In genomic region chr15:85208332-85208731, GRCm38 (mm10) we compare ENCODE assay signal across 9 mouse cellular contexts. TPM values are rescaled to one million over a fixed set of nuclear protein-coding genes. Genes with fewer than 3 reads are reported as not detected.
A peak's percentile ranks its signal among the peaks of the same experiment; 100 is the strongest.
DNase-seq lines count a peak whose midpoint lies in the region; ATAC-seq lines count a peak whose summit lies in the region.
"Had no signal": no experiment of that assay in that cellular context is flagged by ENCODE, and none has a peak within 500 bp of the region (broad histone marks: within the 10 kb centered on the region; RNA-seq: fewer than 3 reads in every experiment).

No protein-coding gene starts in this region.

- peak overlapping the region; percentile 74 for H3K4me3 ChIP-seq in kidney, embryonic 15.5 days (replicated peaks)
- peak overlapping the region; percentile 77 for H3K4me3 ChIP-seq in hindbrain, embryonic 10.5 days
- no peak overlapping the region; the same call in 1 of the 2 replicates for H3K4me3 ChIP-seq in midbrain, embryonic 15.5 days

- H3K27me3 ChIP-seq in kidney, embryonic 15.5 days: no peaks in the 10 kb centered on the region
- H3K27me3 ChIP-seq in hindbrain, embryonic 10.5 days (ENCODE audit: insufficient read depth, poor library complexity, severe bottlenecking): peaks cover 20% of the 10 kb centered on the region
- no peaks in the 10 kb centered on the region for H3K27me3 ChIP-seq in midbrain, embryonic 15.5 days (replicated peaks)
- H3K27me3 ChIP-seq: Patski had no signal

- peaks cover 8% of the 10 kb centered on the region; the same call in 1 of the 2 replicates for H3K9me3 ChIP-seq in kidney, embryonic 15.5 days (replicated peaks)
- H3K9me3 ChIP-seq in hindbrain, embryonic 10.5 days: peaks cover 27% of the 10 kb centered on the region
- no peaks in the 10 kb centered on the region for H3K9me3 ChIP-seq in midbrain, embryonic 15.5 days

- peak overlapping the region; percentile 94 for H3K4me2 ChIP-seq in kidney, embryonic 15.5 days
- peak overlapping the region; percentile 95 for H3K4me2 ChIP-seq in midbrain, embryonic 15.5 days

- H3K27ac ChIP-seq in kidney, embryonic 15.5 days: peak overlapping the region; percentile 89
- H3K27ac ChIP-seq in hindbrain, embryonic 10.5 days: peak overlapping the region; percentile 98
- peak overlapping the region; percentile 43 for H3K27ac ChIP-seq in midbrain, embryonic 15.5 days

- peak overlapping the region; percentile 84; the same call in 1 of the 2 replicates for H3K9ac ChIP-seq in kidney, embryonic 15.5 days
- no peak overlapping the region for H3K9ac ChIP-seq in midbrain, embryonic 15.5 days

- peaks cover 59% of the 10 kb centered on the region for H3K4me1 ChIP-seq in kidney, embryonic 15.5 days
- H3K4me1 ChIP-seq in hindbrain, embryonic 10.5 days (replicated peaks): peaks cover 50% of the 10 kb centered on the region
- peaks cover 30% of the 10 kb centered on the region for H3K4me1 ChIP-seq in midbrain, embryonic 15.5 days

- WGBS in kidney, embryonic 15.5 days: 16% methylated on average over 10 of the region's 10 CpGs
- 20% methylated on average over 10 of the region's 10 CpGs for WGBS in hindbrain, embryonic 10.5 days
- WGBS in midbrain, embryonic 15.5 days: 10% methylated on average over 10 of the region's 10 CpGs

- DNase-seq in kidney, adult 18-20 months: no peak
- peak; percentile 51 for DNase-seq in embryo, embryonic 10.5 days (ENCODE audit: low spot score)
- peak; percentile 30 for DNase-seq in hindbrain, embryonic 10.5 days (ENCODE audit: low spot score)
- DNase-seq in urinary bladder, postnatal 36 days (ENCODE audit: low spot score in 2 of 2): no peak
- no peak for DNase-seq in ovary, postnatal 14 days (ENCODE audit: low spot score)

- no peak for ATAC-seq in kidney, embryonic 15.5 days (replicated peaks; ENCODE audit: low FRiP score)
- ATAC-seq in midbrain, embryonic 15.5 days (replicated peaks): no peak
- no peak for ATAC-seq in erythroid progenitor cell, adult 5-6 weeks (replicated peaks; ENCODE audit: low FRiP score, poor library complexity, severe bottlenecking)
- ATAC-seq: Patski had no signal

- peaks cover 36% of the 10 kb centered on the region for H3K36me3 ChIP-seq in kidney, embryonic 15.5 days
- peaks cover 45% of the 10 kb centered on the region for H3K36me3 ChIP-seq in hindbrain, embryonic 10.5 days
- H3K36me3 ChIP-seq in midbrain, embryonic 15.5 days (replicated peaks): no peaks in the 10 kb centered on the region

RNA-seq across cellular contexts. Expression of gene Fbln1, which starts 2.6 kb away (rescaled TPM):
- 170 and 206 TPM in 2 replicates for polyA plus RNA-seq in kidney, embryonic 15.5 days (2015; fragmentation: Nextera tagmentation; extraction: Ambion mirVana)
- polyA plus RNA-seq in hindbrain, embryonic 10.5 days (2016; fragmentation: Nextera tagmentation; extraction: Ambion mirVana): 157 and 168 TPM in 2 replicates
- 47.4 and 54.9 TPM in 2 replicates for polyA plus RNA-seq in midbrain, embryonic 15.5 days (2015; fragmentation: Nextera tagmentation; extraction: Ambion mirVana)
- not detected in 2 replicates for total RNA-seq in erythroid progenitor cell, adult 5-6 weeks (2015; ENCODE audit: low replicate concordance)
- total RNA-seq in erythroid progenitor cell, adult 5-6 weeks (2017; ENCODE audit: low replicate concordance): not detected in 2 replicates

Comparison
In these comparisons a context has a peak if more than half of its experiments do, and no peak if none do; other contexts are left out.
1. H3K27ac ChIP-seq: peak in every context shown above with its lines; median percentile 98 in hindbrain, embryonic 10.5 days; 89 in kidney, embryonic 15.5 days; 43 in midbrain, embryonic 15.5 days.
2. DNase-seq: peak in embryo, embryonic 10.5 days (single experiment) and hindbrain, embryonic 10.5 days (single experiment); none in kidney, adult 18-20 months (single experiment), urinary bladder, postnatal 36 days (0 of 2) and ovary, postnatal 14 days (single experiment).